Mouse (Mus musculus) kidney, postnatal 4 days (tissue): ENCODE results near the gene Higd1a.

ENCODE experiments used
- DNase-seq, 2 experiments: peaks; one replicate each; pipeline ENCODE4 v3.0.0; 2021; ENCODE audit warnings: mixed read lengths in 2 of 2

Higd1a gene

DNA sequence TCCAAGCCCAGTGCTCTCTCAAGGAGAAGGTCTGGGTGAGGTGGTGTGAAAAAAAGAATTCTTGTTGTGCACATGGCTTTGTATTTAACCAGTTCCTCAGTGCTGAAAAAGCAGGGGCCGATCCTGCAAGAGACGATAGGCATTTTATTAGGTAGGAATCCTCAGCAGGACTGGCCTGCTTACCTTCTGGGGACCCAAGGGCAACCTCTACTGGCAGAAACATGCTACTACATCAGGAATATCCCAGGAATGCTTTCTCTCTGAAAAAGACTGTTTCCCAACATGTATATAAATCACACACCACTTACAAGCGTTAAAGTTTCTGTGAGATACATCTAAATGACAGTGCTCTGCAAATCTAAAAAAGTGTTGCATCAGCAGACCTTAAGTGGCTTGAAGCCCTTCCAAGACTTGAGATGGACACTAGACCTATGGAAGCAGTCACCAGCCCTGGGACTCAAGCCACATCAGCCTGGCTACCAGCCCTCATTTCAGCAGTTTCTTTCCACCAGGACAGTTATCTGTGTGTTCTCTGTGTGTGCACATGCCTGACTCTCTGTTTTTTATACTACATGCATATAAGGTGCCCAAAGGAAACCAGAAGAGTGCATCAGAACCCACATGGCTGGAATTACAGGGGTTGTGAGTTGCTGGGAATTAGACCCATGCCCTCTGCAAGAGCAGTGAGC, 19.0 kb upstream of the Higd1a start:
- peak; percentile 52 to 70 for DNase-seq

DNA sequence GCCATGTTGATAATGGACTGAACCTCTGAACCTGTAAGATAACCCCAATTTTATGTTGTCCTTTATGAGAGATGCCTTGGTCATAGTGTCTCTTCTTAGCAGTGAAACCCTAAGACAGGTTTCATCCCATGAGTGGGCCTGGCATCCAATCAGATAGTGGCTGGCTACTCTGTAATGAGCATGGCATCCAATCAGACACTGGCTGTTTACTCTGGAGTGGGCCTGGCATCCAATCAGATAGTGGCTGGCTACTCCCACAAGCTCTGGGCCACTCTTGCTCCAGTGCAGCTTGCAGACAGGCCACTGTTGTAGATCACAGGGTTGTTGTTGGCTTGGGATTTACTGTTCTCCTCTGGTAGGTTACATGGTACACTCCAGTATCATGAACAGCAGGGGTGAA, 15.4 kb upstream of the Higd1a start:
- DNase-seq = no peak

DNA sequence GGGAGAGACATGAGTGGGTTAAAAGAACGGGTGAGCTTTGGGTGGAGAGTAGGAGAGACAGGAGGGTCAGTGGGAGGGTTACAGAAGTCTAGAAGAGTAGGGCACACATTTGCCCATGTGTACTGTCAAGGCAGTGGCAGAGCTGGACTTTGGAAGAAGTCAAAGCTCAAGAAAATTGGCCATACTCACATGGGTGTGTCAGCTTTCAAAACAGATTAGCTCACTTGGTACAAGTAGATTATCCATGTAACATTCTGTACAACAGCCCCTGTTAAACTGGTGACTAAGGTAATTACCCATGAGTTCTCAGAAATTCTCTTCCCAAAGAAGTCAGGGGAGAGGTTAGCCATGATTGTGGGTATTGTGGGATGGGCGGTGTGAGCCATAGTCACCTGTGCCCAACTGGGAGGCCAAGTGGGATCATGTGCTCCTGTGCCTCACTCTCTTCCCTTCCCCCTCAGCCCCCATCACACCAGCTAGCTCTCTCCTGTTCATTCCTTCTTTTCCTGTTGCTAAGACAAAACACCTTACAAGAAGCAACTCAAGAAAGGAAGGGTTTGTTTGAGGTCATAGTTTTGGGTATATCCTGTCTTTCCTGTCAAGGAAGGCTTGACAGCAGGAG, 14.0 kb upstream of the Higd1a start:
- no peak for DNase-seq

DNA sequence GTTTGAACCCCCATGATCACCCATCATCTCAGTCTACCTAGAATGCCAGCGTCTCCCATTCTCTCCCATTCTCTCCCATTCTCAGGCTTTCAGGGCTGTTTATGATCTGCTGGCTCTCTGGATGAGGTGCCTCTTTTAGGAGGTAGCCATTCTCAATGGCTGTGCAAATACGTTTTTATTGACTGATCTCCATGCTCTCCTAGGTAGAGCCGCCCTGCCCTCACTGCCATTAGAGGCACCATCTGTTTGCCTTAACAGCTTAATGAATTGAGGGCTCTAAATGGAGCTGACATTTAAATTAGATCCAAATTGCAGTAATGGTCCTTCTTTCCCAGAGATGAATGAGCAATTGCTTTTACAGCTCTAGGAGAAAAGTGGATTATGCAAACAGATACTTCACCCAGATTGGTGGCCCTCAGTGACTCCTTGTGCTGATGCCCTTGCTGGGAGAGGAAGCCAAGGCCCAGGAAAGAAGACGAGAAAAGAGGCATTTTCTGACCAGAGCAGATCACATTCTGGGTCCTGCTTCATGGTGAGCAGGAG, 11.9 kb upstream of the Higd1a start:
- no peak for DNase-seq

DNA sequence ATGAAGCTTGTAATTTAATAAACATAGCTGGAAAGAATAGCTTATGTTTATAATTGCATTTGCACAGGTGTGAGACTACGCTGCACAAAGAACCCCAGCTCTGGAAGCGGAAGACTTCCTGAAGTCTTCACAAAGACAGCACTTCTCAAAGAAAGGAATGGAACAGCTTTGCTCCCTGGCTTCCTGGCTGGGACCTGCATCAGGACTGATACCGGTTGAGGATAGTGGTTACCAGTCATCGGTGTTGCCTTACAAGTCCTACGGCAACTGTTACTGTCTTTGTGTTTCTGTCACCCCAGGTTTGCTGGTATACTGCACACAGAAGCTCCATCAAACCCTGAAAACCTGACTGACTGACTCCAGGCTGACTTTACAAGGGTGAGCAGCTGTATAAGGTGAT, 11.3 kb upstream of the Higd1a start:
- DNase-seq = no peak

DNA sequence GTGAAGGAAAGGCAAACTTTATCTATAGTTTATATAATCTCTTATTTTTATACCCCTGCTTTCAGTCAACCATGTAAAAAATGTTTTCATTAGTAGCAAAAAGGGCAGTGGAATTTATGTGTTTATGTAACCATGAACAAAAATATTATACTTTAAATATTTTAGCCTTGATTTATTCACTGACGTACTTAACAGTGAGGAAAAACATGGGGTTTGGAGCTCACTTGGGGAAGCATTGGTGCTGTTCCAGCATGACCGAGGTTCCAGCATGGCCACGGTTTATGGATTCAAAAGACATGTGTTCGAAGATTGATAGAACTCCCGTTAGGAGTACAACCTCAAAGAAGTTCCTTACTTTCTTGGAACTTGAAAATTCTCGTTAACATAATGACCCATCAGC, 10.1 kb upstream of the Higd1a start:
- peak; percentile 44 to 55 for DNase-seq

DNA sequence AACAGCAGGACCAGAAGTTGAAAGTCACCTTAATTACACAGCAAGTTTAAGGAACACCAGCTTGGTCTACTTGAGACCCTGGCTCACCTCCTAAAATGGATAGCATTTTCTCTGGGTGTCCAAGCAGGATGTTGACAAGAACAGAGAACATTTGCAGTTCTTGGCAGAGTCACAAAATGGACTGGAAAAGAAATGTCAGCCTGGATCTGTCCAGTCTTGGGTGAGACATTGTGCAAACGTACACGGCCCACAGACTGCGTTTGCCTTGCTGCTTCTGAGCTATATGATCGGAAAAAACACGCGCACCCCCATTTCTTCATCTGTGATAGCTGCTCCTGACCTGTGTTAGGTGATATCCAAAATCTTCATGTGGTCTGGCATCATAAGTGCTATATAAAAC, 9.5 kb upstream of the Higd1a start:
- DNase-seq = peak; percentile 33 to 44

DNA sequence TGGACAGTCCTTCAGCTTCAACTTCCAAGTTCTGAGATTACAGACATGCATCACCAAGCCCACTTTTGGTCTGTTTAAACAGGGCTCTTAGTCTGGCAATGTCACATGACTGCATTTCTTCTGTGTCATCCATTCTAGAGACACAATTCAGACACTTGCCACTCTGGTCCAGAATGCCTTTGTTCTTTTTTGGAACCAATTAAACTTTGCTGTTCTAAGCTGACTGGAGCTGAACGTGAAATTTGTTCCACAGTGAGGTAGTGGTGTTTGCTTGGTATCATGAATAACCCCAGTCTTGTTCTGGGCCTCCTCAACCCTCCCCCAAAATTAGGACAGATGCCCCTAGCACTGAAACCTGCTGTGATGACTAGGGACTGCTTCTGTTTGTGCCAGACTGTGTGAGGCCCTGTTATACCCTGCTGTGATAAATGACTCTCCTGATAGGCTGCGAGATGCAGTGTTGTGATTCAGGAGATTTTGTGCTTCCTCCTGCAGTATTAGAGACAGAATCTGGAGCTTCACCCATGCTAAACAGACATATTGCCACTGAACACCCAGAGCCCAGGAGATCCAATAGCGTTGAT, 7.4 kb upstream of the Higd1a start:
- no peak for DNase-seq

DNA sequence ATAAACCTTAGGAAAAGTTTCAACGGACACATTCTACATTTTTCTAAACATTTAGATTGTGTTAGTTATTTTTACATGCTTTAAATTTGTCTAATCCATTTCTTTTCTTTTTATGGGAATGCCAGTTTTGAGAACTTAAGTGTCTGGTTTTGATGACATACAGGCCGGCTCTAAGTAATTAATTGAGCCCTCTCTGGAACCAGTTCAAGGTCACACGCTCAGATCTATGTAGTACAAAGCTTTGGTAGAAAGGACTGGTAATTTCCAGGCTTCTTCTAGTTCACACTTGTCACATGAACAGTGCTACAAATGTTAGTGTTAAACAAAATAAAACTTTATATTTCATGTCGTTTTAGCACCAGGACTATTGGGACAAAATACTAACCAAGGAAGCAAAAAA, 6.7 kb upstream of the Higd1a start:
- no peak for DNase-seq

DNA sequence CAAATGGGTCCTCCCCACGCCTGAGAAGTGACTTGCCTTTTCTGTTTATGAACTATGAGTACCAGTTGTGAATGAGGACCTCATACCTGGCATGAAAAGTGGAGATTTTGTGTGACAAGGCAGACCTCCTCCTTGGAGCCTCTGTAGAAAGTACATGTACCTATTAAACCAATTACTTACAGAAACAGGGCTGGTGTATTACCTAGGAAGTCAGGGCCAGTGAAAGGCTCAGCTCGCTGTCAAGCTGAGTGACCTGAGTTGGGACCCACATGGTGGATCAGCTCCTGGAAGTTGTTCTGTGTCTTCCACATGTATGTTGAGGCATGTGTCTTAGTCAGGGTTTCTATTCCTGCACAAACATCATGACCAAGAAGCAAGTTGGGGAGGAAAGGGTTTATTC, 2.8 kb upstream of the Higd1a start:
- DNase-seq = no peak

DNA sequence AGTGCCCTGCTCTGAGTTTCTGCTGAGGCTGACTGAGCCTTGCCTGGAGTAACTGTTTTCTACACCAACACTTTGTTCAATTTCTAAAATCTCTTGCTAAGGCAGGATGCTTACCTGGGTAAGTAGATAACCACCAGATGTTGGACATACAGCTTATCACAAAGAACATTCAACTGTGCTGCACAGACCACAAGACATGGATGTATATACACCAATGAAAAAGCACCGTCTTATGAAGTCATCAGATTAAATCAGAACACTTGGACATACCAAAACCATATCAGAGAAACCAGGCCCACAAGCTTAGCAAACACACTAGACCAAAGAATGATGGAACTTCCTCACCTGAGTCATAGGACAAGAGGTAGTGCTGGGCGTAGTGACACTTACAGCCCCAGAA, 1.2 kb upstream of the Higd1a start:
- DNase-seq = no peak

DNA sequence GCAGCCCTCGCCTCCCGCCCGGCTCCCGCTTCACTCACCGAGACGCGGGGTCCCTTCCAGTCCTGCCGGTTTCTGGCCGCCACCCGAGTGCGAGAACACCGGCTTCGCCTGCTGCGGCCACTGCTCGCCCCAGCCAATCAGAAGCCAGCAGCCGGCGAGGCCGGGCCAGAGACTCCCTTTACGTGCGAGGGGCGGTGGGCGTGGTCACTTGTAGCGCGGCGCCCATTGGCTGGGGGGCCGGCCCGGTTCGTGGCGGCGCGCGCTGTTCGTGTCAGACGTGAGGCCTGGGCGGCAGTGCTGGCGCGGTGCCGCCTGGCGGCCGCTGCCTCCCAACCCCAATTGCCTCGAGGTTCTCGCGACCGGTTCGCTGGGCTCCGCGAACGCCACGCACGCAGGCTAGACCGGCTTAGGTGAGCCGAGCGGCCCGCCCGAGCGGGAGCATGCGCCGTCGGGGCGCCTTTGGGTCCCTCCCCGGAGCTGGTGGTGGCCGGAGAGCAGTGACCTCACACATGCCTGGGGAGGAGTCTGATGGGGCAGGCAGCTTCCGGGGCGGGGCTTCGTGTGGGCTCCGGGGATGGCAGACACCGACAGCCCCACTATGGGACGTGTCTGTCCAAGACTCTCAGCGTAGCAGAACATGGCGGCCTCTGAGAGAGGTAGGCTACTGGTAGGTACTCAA, 549 bp downstream of the Higd1a start:
- peak; percentile 99 to 100 for DNase-seq

DNA sequence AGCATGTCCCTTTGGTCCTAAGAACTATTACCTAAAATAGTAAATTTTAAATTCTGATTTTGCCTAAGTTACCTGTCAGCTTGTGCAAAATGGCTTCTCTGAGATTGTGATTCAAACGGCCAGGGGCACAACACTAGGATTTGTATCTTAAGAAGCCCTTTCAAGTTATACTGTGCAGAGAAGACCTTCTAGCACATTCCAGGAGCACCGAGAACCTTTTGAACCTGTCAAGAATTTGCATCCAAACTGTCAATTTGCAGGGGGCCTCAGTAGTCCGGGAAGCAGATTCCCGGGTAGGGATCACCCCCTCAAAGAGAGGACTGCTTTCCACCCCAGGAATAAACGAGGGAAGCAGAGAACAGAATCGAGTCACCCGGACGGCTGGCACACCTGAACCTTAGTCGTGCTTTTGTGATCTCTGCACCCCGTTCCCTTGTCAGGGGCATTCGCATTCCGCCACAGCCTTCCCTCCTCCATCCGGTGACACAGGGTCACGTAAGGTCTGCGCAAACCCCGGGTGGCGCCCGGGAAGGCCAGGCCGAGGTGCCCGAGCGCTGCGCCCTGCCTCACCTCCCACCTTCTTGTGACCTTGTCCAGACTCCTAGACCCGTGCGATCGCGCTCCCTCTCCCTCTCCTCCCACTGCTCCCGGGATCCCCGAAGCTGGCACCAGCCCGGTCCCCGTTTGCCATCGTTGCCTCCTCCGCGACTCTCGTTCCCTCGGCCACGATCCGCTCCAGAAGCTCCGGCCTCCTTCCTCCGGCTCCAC, 1.3 kb downstream of the Higd1a start:
- DNase-seq = no peak

DNA sequence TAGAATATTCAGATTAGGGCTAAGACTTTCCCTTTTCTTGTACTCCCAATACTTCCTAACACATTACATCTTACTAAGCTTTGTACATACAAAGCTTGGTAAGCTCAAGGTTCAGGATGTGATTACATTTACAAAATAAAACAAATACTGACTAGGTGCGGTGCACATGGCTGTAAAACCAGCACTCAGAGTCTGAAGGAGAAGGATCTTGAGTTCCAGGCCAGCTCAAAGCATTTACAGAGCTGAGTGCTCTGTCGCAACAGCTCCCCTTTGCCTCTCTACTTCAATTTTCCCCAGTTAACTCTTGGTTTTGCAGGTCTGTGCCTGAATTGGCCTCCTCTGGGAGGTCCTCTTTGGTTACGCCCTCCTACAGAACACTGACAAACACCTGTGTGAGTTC, 3.9 kb downstream of the Higd1a start:
- no peak for DNase-seq

DNA sequence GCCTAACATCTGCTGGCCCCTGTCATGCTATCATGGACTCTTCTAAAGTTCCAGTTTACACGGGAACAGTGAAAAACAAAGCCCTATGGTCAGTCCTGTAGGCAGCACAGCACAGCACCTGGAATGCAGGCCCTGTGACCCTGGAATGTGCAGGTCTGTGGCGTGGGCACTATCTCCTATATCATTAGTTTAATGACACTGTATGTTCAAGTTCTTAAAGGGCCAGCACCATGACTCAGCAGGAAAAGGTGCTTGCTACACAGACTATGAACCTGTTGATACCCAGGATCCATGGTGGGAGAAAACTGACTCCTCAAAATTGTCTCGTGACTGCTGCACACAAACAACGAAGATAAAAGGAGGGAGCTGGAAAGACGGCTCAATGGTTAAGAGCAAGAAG, 10.3 kb downstream of the Higd1a start:
- DNase-seq = no peak

DNA sequence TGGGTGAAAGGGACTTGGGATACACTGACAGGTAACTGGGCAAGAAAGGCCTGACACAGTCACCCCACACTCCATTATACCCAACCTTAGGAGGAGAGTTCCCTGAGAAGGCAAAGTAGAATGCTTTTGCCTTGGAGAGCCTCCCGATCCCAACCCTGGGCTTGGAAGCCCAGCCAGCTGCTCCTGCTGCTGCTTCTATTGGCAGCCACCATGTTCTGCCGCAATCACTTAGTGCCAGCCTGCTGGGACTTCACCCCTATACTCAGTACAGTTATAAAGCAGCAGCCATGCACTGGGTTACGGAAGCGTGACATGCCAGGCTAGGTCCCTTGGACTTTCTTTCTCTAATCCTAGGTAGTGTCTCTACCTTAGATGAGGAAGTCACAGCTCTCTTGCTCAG, 11.0 kb downstream of the Higd1a start:
- no peak for DNase-seq

DNA sequence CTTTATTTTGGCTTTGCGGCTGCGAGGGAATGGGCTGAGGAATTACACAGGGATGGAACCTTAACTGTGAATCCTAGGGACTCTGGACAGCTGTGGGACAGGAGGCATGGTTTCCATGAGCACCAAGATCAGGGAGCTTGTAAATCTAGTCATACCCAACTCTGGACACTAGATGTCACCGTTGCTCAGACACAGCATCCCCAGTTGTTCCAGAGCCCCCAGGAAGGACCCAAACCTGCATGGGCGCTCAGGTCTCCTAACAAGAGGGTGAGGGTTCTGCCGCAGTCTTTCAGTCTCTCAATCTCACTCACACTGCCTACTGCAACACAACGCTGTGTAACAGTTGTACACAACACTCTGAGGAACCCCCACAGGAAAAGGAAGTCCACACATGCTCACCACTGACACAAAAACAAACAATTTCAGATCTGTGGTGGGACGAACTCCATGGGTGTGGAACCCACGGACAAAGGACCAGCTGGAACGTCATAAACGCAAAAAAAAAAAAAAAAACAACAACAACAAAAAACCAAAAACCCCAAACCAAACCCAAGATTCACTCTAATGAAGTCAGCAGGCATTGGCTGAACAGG, 11.5 kb downstream of the Higd1a start:
- DNase-seq = peak; percentile 26 to 48

DNA sequence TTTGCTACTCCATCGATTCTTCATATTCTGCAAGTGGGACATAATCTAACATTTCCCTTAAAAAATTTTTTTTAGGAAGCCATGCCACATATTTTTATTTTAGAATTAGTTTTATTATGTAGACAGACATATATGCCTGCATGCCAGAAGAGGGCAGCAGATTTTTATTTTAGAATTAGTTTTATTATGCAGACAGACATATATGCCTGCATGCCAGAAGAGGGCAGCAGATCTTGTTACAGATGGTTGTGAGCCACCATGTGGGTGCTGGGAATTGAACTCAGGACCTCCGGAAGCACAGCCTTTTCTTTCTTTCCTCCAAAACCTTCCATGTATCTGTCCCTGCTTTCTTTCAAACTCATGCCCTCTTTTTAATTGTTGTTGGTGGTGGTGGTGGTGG, 15.2 kb downstream of the Higd1a start:
- DNase-seq = no peak

DNA sequence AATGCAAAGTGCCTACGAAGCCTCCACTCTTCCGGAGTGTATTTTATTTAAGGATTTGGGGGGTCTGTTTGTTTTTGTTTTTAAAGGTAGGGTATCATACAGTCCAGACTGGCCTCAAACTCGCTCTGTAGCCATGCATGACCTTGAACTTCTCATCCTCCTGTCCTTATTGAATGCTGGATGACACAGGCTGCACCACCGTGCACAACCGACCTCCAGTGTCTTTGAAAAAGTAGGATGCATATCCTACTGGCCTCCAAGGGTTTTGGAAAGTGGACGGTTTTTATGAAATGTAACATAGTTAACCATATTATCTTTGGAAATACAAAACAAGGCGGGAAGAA, 18.6 kb downstream of the Higd1a start:
- no peak for DNase-seq

DNA sequence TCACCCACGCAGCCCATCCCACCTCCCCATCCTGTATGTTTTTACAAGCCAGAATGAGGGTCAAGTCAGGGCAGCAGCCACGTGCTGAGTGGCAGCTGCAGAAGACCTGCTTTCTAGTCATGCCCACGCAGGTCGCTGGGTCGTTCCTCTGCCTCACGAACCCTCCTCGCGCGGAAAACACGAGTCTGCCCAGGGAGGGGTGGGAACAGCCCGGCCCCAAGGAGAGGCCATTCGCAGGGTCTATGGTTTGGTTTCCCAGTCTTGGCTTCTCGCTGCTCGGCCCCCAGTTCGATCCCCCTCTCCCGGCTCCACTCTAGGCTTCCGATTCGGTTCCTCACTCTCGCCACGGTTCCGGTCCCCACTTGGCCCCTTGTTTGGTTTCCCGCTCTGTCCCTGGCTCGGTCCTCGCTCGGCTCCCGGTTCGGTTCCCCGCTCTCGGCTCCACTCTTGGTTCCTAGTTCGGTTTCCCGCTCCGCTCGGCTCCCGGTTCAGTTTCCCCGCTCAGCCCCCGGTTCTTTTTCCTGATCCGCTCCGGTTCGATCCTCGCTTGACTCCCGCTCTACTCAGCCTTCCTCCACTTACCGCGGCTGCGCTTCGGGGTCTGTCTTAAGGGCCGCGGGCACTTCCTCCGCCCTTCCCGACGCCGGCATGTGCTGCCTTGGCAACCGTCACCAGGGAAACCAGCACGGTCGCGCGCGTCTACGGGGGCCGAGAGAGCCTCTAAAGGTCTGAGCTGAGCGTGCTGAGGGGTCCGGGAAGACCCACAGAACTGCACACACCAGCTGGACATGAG, 19.1 kb downstream of the Higd1a start, which contains the start of gene Ccdc13:
Gene Ccdc13 (minus strand): TSS at position 633 of the 793 bp plus-strand sequence.
- peak; percentile 92 for DNase-seq

DNA sequence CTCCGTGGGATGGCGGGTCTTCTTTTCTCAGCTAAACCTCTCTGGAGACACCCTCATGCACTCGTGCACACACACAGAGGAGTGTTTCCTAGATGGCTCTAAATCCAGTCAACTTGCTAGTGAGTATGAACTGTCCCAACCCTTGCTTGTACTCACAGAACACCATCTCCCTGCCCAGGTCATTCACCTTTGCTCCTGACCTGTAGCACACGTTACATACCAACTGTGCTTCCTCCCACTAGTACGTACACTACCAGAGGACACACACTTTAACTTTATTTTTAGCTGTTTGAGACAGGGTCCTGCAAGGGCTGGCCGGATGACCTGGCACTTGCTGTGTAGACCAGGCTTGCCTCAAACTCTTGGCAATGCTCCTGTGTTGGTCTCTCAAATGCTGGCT, 20.2 kb downstream of the Higd1a start:
- DNase-seq = no peak

DNA sequence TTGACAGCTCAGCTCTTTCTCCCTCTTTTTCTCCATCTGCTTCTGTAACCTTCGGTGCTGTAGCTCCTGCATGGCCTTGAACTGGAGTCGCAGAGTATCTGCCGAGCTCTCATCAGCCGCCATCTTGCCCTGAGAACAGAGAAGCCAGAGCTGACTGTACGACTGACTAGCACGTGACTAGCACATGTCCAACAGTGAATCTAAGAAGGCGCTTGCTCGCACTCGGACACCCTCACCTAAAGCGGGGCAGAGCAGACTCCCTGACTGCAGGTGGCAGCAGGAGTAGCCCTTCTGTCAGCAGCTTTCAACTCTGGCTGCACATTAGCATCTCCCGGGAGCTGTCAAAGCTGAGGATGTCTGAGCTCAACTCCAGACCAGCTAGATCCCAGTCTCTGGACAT, 24.3 kb downstream of the Higd1a start:
- DNase-seq = no peak
